Mouse (Mus musculus): ENCODE data around the gene Tfap2a. TPM values are rescaled to one million over a fixed set of nuclear protein-coding genes. Genes with fewer than 3 reads are reported as not detected.

The Tfap2a gene
- total RNA-seq, 1 experiment: 0.27 TPM

DNA sequence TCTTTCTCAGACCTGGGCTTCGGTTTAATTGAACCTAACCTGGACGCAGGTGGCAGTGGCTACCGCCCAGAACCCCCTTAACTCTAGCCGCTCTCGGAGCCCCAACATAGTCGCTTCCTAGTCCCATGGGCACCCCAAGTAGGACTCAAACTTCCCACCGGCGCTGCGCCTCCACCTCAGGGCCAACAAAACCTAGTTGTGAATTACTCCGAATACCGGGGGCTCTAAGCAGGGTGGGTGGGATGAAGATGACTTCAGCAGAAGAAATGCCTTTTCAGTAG, 28.2 kb downstream of the Tfap2a start:
- H3K9me3 ChIP-seq (ENCODE audit: control insufficient read depth, insufficient read depth, low read depth, low read length): no peaks in the 10 kb centered on the region
- H3K36me3 ChIP-seq (ENCODE audit: control insufficient read depth, insufficient read depth, low read length, poor library complexity, severe bottlenecking): no peaks in the 10 kb centered on the region
- H3K27ac ChIP-seq (ENCODE audit: insufficient read depth, low read depth, low read length, poor library complexity, severe bottlenecking): no peak overlapping the region
- DNase-seq (ENCODE audit: low read depth, low spot score): no peak
- in situ Hi-C loops (cut with MboI; ENCODE audit: low sequenced_read_pairs in 2 of 2, unreplicated experiment in 2 of 2): no loop called here
- peaks cover 8 to 9% of the 10 kb centered on the region in 2 experiments; a peak in 2 of 4 replicates for H3K4me1 ChIP-seq (ENCODE audit: control insufficient read depth in 2 of 2, insufficient read depth in 2 of 2, low read length in 2 of 2, poor library complexity in 1 of 2)
- TF ChIP-seq MAFK (IDR thresholded peaks at IDR 0.05; ENCODE audit: insufficient read depth, low read depth, low read length) (no peak), HCFC1 (IDR thresholded peaks at IDR 0.05; ENCODE audit: borderline replicate concordance, insufficient read depth, low read length) (no peak)
- H3K9ac ChIP-seq (ENCODE audit: insufficient read depth, low read depth, low read length, poor library complexity, severe bottlenecking): no peak overlapping the region
- H3K4me3 ChIP-seq (ENCODE audit: insufficient read depth in 1 of 2, low read depth in 1 of 2, low read length in 2 of 2, poor library complexity in 1 of 2, severe bottlenecking in 1 of 2): no peak overlapping the region

DNA sequence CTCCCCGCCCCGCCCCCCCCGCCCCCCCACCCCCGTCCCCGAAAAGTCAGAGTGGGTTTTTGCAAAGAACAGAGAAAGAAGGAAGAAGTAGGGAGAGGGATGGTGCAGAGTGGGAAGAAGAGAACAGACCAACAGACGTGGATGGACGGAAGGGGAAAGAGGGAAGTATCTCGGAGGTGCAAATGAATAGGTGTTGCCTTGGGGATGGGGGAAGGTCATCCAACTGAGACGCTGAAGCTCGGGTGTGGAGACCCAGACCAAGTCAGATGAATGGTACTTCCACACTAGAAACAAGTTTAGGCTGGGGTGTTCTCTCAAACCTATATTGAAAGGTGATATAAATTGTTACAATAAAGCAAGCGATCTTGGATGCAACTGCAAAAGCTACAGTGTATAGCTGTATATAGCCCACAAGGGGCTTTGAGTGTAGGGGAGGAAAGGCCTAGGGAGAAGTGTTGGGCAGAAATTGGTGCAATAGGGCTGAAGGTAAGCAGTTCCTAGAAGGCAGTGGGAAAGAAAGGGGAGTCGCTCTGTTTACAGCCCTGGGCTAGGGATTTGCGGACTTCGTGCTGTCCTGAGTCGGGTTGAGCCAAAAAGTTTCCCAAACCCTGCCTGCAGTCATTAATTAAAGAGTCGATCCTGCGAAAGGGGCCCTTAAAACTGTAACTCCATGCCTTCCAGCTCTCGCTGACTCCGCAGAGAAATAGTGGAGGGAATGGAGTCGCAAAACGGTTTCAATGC, 28.7 kb downstream of the Tfap2a start:
- Histone ChIP-seq H3K4me1 (ENCODE audit: control insufficient read depth in 2 of 2, insufficient read depth in 2 of 2, low read length in 2 of 2, poor library complexity in 1 of 2) (peaks cover 7 to 8% of the 10 kb centered on the region in 2 experiments; a peak in 2 of 4 replicates), H3K36me3 (ENCODE audit: control insufficient read depth, insufficient read depth, low read length, poor library complexity, severe bottlenecking) (no peaks in the 10 kb centered on the region), H3K27ac (ENCODE audit: insufficient read depth, low read depth, low read length, poor library complexity, severe bottlenecking) (no peak overlapping the region), H3K9ac (ENCODE audit: insufficient read depth, low read depth, low read length, poor library complexity, severe bottlenecking) (no peak overlapping the region), H3K4me3 (ENCODE audit: insufficient read depth in 1 of 2, low read depth in 1 of 2, low read length in 2 of 2, poor library complexity in 1 of 2, severe bottlenecking in 1 of 2) (no peak overlapping the region), H3K9me3 (ENCODE audit: control insufficient read depth, insufficient read depth, low read depth, low read length) (no peaks in the 10 kb centered on the region)
- in situ Hi-C loops (cut with MboI; ENCODE audit: low sequenced_read_pairs in 2 of 2, unreplicated experiment in 2 of 2): loop anchor here (5.0 kb wide), 1 partner anchor 33 kb away; no protein-coding TSS in a partner anchor
- no peak for TF ChIP-seq MAFK (IDR thresholded peaks at IDR 0.05; ENCODE audit: insufficient read depth, low read depth, low read length)
- no peak for TF ChIP-seq ZC3H11A (IDR thresholded peaks at IDR 0.05; ENCODE audit: borderline replicate concordance, low read depth, low read length)
- TF ChIP-seq ZNF384 (IDR thresholded peaks at IDR 0.05; ENCODE audit: low read depth, low read length): no peak
- no peak for TF ChIP-seq HCFC1 (IDR thresholded peaks at IDR 0.05; ENCODE audit: borderline replicate concordance, insufficient read depth, low read length)
- no peak for TF ChIP-seq CHD2 (IDR thresholded peaks at IDR 0.05; ENCODE audit: low read depth, low read length)
- no peak for DNase-seq (ENCODE audit: low read depth, low spot score)

DNA sequence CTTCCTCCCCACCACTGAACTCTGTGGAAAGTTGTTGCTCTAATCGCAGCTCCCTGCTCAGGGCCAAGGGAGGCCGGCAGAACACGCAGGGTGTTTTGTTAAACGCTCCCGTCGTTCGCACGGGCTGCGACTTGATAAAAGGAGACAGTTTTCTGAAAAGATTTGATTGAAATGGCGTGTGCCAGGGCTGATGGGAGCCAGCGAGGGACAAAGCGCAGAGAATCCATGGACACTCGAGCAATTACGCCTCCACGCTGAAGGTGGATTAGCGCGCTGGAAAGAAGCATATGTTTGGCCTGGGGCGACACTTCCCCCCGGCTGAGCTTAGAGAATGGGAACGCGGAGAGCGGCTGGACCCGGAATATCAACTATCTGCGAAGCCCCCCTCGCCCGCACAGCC, 29.3 kb downstream of the Tfap2a start:
- peaks cover 5 to 8% of the 10 kb centered on the region in 2 experiments; a peak in 2 of 4 replicates for H3K4me1 ChIP-seq (ENCODE audit: control insufficient read depth in 2 of 2, insufficient read depth in 2 of 2, low read length in 2 of 2, poor library complexity in 1 of 2)
- H3K4me3 ChIP-seq (ENCODE audit: insufficient read depth in 1 of 2, low read depth in 1 of 2, low read length in 2 of 2, poor library complexity in 1 of 2, severe bottlenecking in 1 of 2): peak overlapping the region in 1 of 2 experiments; percentile 33; a peak in 1 of 4 replicates
- no peak for TF ChIP-seq HCFC1 (IDR thresholded peaks at IDR 0.05; ENCODE audit: borderline replicate concordance, insufficient read depth, low read length)
- TF ChIP-seq MAFK (IDR thresholded peaks at IDR 0.05; ENCODE audit: insufficient read depth, low read depth, low read length): no peak
- TF ChIP-seq ZC3H11A (IDR thresholded peaks at IDR 0.05; ENCODE audit: borderline replicate concordance, low read depth, low read length): no peak
- in situ Hi-C loops (cut with MboI; ENCODE audit: low sequenced_read_pairs in 2 of 2, unreplicated experiment in 2 of 2): loop anchor here (5.0 kb wide), 1 partner anchor 33 kb away; no protein-coding TSS in a partner anchor
- H3K9ac ChIP-seq (ENCODE audit: insufficient read depth, low read depth, low read length, poor library complexity, severe bottlenecking): no peak overlapping the region
- H3K27ac ChIP-seq (ENCODE audit: insufficient read depth, low read depth, low read length, poor library complexity, severe bottlenecking): no peak overlapping the region
- no peaks in the 10 kb centered on the region for H3K9me3 ChIP-seq (ENCODE audit: control insufficient read depth, insufficient read depth, low read depth, low read length)
- no peak for DNase-seq (ENCODE audit: low read depth, low spot score)
- no peaks in the 10 kb centered on the region for H3K36me3 ChIP-seq (ENCODE audit: control insufficient read depth, insufficient read depth, low read length, poor library complexity, severe bottlenecking)

DNA sequence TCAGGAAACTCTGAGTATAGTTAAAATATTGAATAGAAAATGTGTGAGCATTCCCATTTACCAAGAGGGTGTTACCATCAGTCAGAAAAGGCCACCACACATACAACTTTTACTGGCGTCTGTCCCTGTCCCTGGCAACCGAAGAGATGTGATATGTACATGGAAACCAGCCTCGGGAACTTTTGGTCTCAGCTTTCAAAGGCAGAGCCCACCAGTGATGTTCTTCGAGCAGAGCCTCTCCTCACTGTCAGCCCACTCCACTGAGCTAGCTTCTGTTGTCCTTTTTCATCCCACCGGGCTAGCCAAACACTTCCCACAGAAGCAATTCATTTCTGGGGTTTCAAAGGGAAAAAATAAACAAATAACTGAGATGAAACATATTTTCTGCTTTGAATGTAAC, 29.9 kb downstream of the Tfap2a start:
- Histone ChIP-seq H3K9me3 (ENCODE audit: control insufficient read depth, insufficient read depth, low read depth, low read length) (no peaks in the 10 kb centered on the region), H3K27ac (ENCODE audit: insufficient read depth, low read depth, low read length, poor library complexity, severe bottlenecking) (no peak overlapping the region), H3K4me1 (ENCODE audit: control insufficient read depth in 2 of 2, insufficient read depth in 2 of 2, low read length in 2 of 2, poor library complexity in 1 of 2) (peaks cover 2 to 8% of the 10 kb centered on the region in 2 experiments; a peak in 1 of 4 replicates), H3K9ac (ENCODE audit: insufficient read depth, low read depth, low read length, poor library complexity, severe bottlenecking) (no peak overlapping the region), H3K4me3 (ENCODE audit: insufficient read depth in 1 of 2, low read depth in 1 of 2, low read length in 2 of 2, poor library complexity in 1 of 2, severe bottlenecking in 1 of 2) (no peak overlapping the region), H3K36me3 (ENCODE audit: control insufficient read depth, insufficient read depth, low read length, poor library complexity, severe bottlenecking) (no peaks in the 10 kb centered on the region)
- no peak for DNase-seq (ENCODE audit: low read depth, low spot score)
- no peak for TF ChIP-seq HCFC1 (IDR thresholded peaks at IDR 0.05; ENCODE audit: borderline replicate concordance, insufficient read depth, low read length)
- TF ChIP-seq ZNF384 (IDR thresholded peaks at IDR 0.05; ENCODE audit: low read depth, low read length): no peak
- no peak for TF ChIP-seq ZC3H11A (IDR thresholded peaks at IDR 0.05; ENCODE audit: borderline replicate concordance, low read depth, low read length)
- TF ChIP-seq CHD2 (IDR thresholded peaks at IDR 0.05; ENCODE audit: low read depth, low read length): no peak
- TF ChIP-seq MAFK (IDR thresholded peaks at IDR 0.05; ENCODE audit: insufficient read depth, low read depth, low read length): no peak
- in situ Hi-C loops (cut with MboI; ENCODE audit: low sequenced_read_pairs in 2 of 2, unreplicated experiment in 2 of 2): loop anchor here (5.0 kb wide), 1 partner anchor 34 kb away; no protein-coding TSS in a partner anchor
